ENCODE assay signal across 16 mouse cellular contexts in genomic region chr7:25435546-25435851, GRCm38 (mm10). TPM values are rescaled to one million over a fixed set of nuclear protein-coding genes. Genes with fewer than 3 reads are reported as not detected.
DNase-seq lines count a peak whose midpoint lies in the region; ATAC-seq lines count a peak whose summit lies in the region.
"Had no signal": no experiment of that assay in that cellular context is flagged by ENCODE, and none has a peak within 500 bp of the region (broad histone marks: within the 10 kb centered on the region; RNA-seq: fewer than 3 reads in every experiment).

No protein-coding gene starts in this region.

- H3K27ac ChIP-seq in heart, embryonic 16.5 days (ENCODE audit: low read length), result peak overlapping the region; percentile 9; the same call in 1 of the 2 replicates
- H3K27ac ChIP-seq in lung, embryonic 15.5 days, result 0 out of 2 replicates have a peak overlapping the region, but pooled peaks have one; percentile 31
- no peak overlapping the region for H3K27ac ChIP-seq in forebrain, embryonic 13.5 days
- H3K27ac ChIP-seq: midbrain, embryonic 13.5 days; neural tube, embryonic 12.5 days had no signal

- DNase-seq in heart, postnatal 14 days, result no peak
- DNase-seq in lung, adult 18-20 months, result no peak
- peak; percentile 24 to 26 for DNase-seq in spleen, postnatal 10 days (ENCODE audit: low spot score in 2 of 2)
- DNase-seq in adrenal gland, adult 8-10 months, result no peak
- DNase-seq: adrenal gland, postnatal 10 days; cerebellum, adult 11 months; retina, postnatal 1 day had no signal

- no peak overlapping the region for H3K4me2 ChIP-seq in heart, embryonic 16.5 days (ENCODE audit: low read depth, low read length)
- no peak overlapping the region for H3K4me2 ChIP-seq in lung, embryonic 15.5 days
- no peak overlapping the region for H3K4me2 ChIP-seq in forebrain, embryonic 13.5 days
- H3K4me2 ChIP-seq: heart, embryonic 15.5 days; midbrain, embryonic 13.5 days; neural tube, embryonic 12.5 days had no signal

- no peak overlapping the region for H3K4me3 ChIP-seq in heart, embryonic 16.5 days (ENCODE audit: low read length)
- no peak overlapping the region for H3K4me3 ChIP-seq in lung, embryonic 15.5 days
- H3K4me3 ChIP-seq in forebrain, embryonic 13.5 days, result no peak overlapping the region
- H3K4me3 ChIP-seq: heart, embryonic 15.5 days; midbrain, embryonic 13.5 days; neural tube, embryonic 12.5 days had no signal

- intact Hi-C loops in heart, postnatal 14 days (cut with DNase I), result loop anchor here (2.0 kb wide), 1 partner anchor 41 kb away; the partner anchor contains the start of gene Ceacam1

- no peaks in the 10 kb centered on the region for H3K9me3 ChIP-seq in heart, embryonic 16.5 days (replicated peaks; ENCODE audit: control insufficient read depth, low read length)
- H3K9me3 ChIP-seq in lung, embryonic 15.5 days, result no peaks in the 10 kb centered on the region
- H3K9me3 ChIP-seq in forebrain, embryonic 13.5 days (replicated peaks), result no peaks in the 10 kb centered on the region
- H3K9me3 ChIP-seq: heart, embryonic 15.5 days; midbrain, embryonic 13.5 days; neural tube, embryonic 12.5 days had no signal

- H3K9ac ChIP-seq in heart, embryonic 16.5 days (ENCODE audit: low read length), result no peak overlapping the region
- no peak overlapping the region for H3K9ac ChIP-seq in lung, embryonic 15.5 days
- no peak overlapping the region for H3K9ac ChIP-seq in forebrain, embryonic 13.5 days
- H3K9ac ChIP-seq: heart, embryonic 15.5 days; midbrain, embryonic 13.5 days; neural tube, embryonic 12.5 days had no signal

- WGBS in heart, embryonic 16.5 days, result 67% methylated on average over 2 of the region's 2 CpGs
- 83% methylated on average over 2 of the region's 2 CpGs for WGBS in lung, embryonic 15.5 days
- 86% methylated on average over 2 of the region's 2 CpGs for WGBS in forebrain, embryonic 13.5 days

- H3K27me3 ChIP-seq in heart, embryonic 16.5 days (ENCODE audit: control insufficient read depth, insufficient read depth, low read length), result no peaks in the 10 kb centered on the region
- no peaks in the 10 kb centered on the region for H3K27me3 ChIP-seq in lung, embryonic 15.5 days
- H3K27me3 ChIP-seq in forebrain, embryonic 13.5 days, result no peaks in the 10 kb centered on the region
- H3K27me3 ChIP-seq: heart, embryonic 15.5 days; midbrain, embryonic 13.5 days; neural tube, embryonic 12.5 days had no signal

- no peaks in the 10 kb centered on the region for H3K36me3 ChIP-seq in heart, embryonic 16.5 days (ENCODE audit: control insufficient read depth, insufficient read depth)
- no peaks in the 10 kb centered on the region for H3K36me3 ChIP-seq in lung, embryonic 15.5 days
- H3K36me3 ChIP-seq in forebrain, embryonic 13.5 days (ENCODE audit: poor library complexity, severe bottlenecking), result no peaks in the 10 kb centered on the region
- H3K36me3 ChIP-seq: heart, embryonic 15.5 days; midbrain, embryonic 13.5 days; neural tube, embryonic 12.5 days had no signal

- ATAC-seq in heart, embryonic 16.5 days (replicated peaks; ENCODE audit: extremely low read depth, insufficient read depth, low FRiP score), result no peak
- ATAC-seq in lung, embryonic 15.5 days (ENCODE audit: borderline replicate concordance, extremely low read depth, low FRiP score, low TSS enrichment), result no peak
- ATAC-seq in granulocyte monocyte progenitor cell, adult 5-6 weeks (replicated peaks; ENCODE audit: poor library complexity, severe bottlenecking), result peak; percentile 53
- no peak for ATAC-seq in forebrain, embryonic 13.5 days
- ATAC-seq: midbrain, embryonic 13.5 days had no signal

- H3K4me1 ChIP-seq in heart, embryonic 16.5 days (ENCODE audit: control insufficient read depth, insufficient read depth, low read length), result no peaks in the 10 kb centered on the region
- peaks cover 45% of the 10 kb centered on the region for H3K4me1 ChIP-seq in lung, embryonic 15.5 days
- peaks cover 10% of the 10 kb centered on the region for H3K4me1 ChIP-seq in forebrain, embryonic 13.5 days

RNA-seq across cellular contexts. Expression of gene Cxcl17, which starts 22.8 kb away (rescaled TPM):
- polyA plus RNA-seq in heart, embryonic 16.5 days (2015; fragmentation: Nextera tagmentation; extraction: Ambion mirVana), result 0.38 and 0.41 TPM in 2 replicates
- not detected for total RNA-seq in heart, postnatal 14 days (2021)
- 0.21 and 0.34 TPM in 2 replicates for polyA plus RNA-seq in lung, embryonic 15.5 days (2015; fragmentation: Nextera tagmentation; extraction: Ambion mirVana)
- total RNA-seq in granulocyte monocyte progenitor cell, adult 5-6 weeks (2014; fragmentation: Nextera tagmentation), result not detected in 2 replicates
- not detected in 2 replicates for total RNA-seq in granulocyte monocyte progenitor cell, adult 5-6 weeks (2017)
- total RNA-seq in adrenal gland, adult 8-10 months (2022), result not detected
- polyA plus RNA-seq in forebrain, embryonic 13.5 days (2015; fragmentation: Nextera tagmentation; extraction: Ambion mirVana), result 0.40 and 0.45 TPM in 2 replicates
- total RNA-seq: adrenal gland, postnatal 10 days; gastrocnemius, adult 8-10 months had no signal
- polyA plus RNA-seq: limb, embryonic 14.5 days had no signal

RNA-seq across cellular contexts. Expression of gene Lipe, which starts 37.0 kb away (rescaled TPM):
- polyA plus RNA-seq in heart, embryonic 16.5 days (2015; fragmentation: Nextera tagmentation; extraction: Ambion mirVana), result 8.3 and 8.6 TPM in 2 replicates
- total RNA-seq in heart, postnatal 14 days (2021), result 10 to 100 TPM; 43.2 to 55.0 TPM
- polyA plus RNA-seq in lung, embryonic 15.5 days (2015; fragmentation: Nextera tagmentation; extraction: Ambion mirVana), result 9.3 and 9.4 TPM in 2 replicates
- 10.7 and 27.1 TPM in 2 replicates for total RNA-seq in granulocyte monocyte progenitor cell, adult 5-6 weeks (2014; fragmentation: Nextera tagmentation)
- 6.1 and 6.2 TPM in 2 replicates for total RNA-seq in granulocyte monocyte progenitor cell, adult 5-6 weeks (2017)
- 100 to 1,000 TPM; 157 to 290 (median 256) TPM for total RNA-seq in adrenal gland, adult 8-10 months (2022)
- 10.6 and 11.9 TPM in 2 replicates for polyA plus RNA-seq in forebrain, embryonic 13.5 days (2015; fragmentation: Nextera tagmentation; extraction: Ambion mirVana)

RNA-seq across cellular contexts. Expression of gene Ceacam1, which starts 41.9 kb away (rescaled TPM):
- 3.8 and 4.8 TPM in 2 replicates for polyA plus RNA-seq in heart, embryonic 16.5 days (2015; fragmentation: Nextera tagmentation; extraction: Ambion mirVana)
- total RNA-seq in heart, postnatal 14 days (2021), result 10 to 100 TPM; 14.3 to 17.4 TPM
- 5.3 and 5.8 TPM in 2 replicates for polyA plus RNA-seq in lung, embryonic 15.5 days (2015; fragmentation: Nextera tagmentation; extraction: Ambion mirVana)
- total RNA-seq in granulocyte monocyte progenitor cell, adult 5-6 weeks (2014; fragmentation: Nextera tagmentation), result 30.3 and 43.8 TPM in 2 replicates
- total RNA-seq in granulocyte monocyte progenitor cell, adult 5-6 weeks (2017), result 15.8 and 18.5 TPM in 2 replicates
- 10 to 100 TPM in 3 of 4 experiments, 1 to 10 TPM in 1; 8.5 to 24.4 (median 17.2) TPM for total RNA-seq in adrenal gland, adult 8-10 months (2022)
- polyA plus RNA-seq in forebrain, embryonic 13.5 days (2015; fragmentation: Nextera tagmentation; extraction: Ambion mirVana), result 0.39 and 0.49 TPM in 2 replicates

Comparison
In these comparisons a context has a peak if more than half of its experiments do, and no peak if none do; other contexts are left out.
1. DNase-seq: peak in spleen, postnatal 10 days (2 of 2); none in heart, postnatal 14 days (0 of 2), lung, adult 18-20 months (0 of 2) and adrenal gland, adult 8-10 months (single experiment).